Mouse (Mus musculus) kidney, adult 8-10 months (tissue): ENCODE measurements around the gene Pou5f1.

Experiments used
- DNase-seq, 2 experiments: peaks; one replicate each; pipeline ENCODE4 v3.0.0; 2022

Gene Pou5f1

GRCm38 (mm10) chr17:35513886-35514285, 8.1 kb downstream of the Pou5f1 start:
- peak; percentile 38 to 84 for DNase-seq

GRCm38 (mm10) chr17:35514756-35515155, 8.9 kb downstream of the Pou5f1 start:
- no peak for DNase-seq

GRCm38 (mm10) chr17:35515911-35516640, 10.3 kb downstream of the Pou5f1 start:
- DNase-seq: peak; percentile 24 to 29

DNA sequence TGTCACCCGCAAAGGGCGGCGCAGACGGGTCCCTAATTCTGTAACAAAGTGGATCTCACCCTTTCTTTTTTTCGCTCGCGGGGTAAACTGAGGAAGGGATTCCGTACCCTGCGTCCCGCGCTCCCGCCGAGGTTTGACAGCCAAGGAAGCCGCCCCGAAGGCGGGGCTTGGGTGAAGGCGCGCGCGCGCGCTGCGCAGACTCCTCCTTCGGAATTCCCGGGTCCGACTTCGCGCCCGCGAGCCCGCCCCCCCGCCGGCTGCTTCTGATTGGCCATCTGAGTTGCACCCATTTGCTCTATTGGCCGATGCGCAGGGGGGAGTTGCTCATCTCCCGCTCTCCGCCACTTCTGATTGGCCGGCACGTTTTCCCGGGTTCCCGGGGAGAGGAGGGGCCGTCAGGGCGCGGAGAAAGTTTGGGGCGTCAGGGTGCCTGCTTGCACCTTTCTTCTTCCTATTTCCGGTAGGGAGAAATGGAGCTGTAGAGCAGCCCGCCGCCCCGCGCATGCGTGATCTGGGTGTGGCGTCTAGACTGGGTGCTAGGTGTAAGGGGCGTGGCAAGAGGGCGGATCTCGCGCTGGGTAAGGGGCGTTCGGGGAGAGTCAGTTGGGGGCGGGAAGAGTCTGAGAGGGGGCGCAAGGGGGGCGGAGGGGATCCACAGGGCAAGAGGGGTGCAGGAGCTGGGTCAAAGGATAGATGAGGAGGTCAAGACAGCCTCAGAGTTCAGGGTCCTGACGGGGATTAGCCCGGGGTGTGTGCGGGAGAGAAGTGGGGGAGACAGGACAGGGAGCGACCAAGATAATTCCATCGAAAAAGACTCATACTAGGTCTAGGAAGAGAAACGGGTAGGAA, 11.1 kb downstream of the Pou5f1 start, which contains the start of the genes Tcf19 and Cchcr1:
Tcf19 (minus strand) TSS at position 173 of the 849 bp plus-strand sequence.
Cchcr1 (plus strand) TSS at position 449 of the 849 bp plus-strand sequence.
- DNase-seq: peak; percentile 97 to 98

GRCm38 (mm10) chr17:35517526-35517925, 11.7 kb downstream of the Pou5f1 start:
- no peak for DNase-seq

DNA sequence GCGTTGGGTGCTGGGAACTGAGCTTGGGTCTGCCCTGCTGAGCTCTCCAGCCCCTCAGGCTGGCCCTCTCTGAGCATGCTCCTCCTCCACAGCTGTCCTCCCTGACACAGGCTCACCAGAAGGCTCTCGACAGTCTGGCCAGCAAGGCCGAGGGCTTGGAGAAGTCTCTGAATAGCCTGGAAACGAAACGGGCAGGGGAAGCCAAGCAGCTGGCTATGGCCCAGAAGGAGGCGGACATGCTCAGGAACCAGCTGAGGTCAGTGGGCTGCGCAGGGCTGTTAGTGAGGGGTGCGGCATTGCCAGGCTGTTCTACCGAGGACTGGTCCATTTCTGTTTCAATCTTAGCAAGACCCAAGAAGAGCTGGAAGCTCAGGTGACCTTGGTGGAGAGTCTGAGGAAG, 18.5 kb downstream of the Pou5f1 start:
- no peak for DNase-seq

- no peak for DNase-seq
These were observed 20.8 kb downstream of the Pou5f1 start for GRCm38 (mm10) chr17:35526644-35527043.

- no peak for DNase-seq
These were observed 26.5 kb downstream of the Pou5f1 start for GRCm38 (mm10) chr17:35532360-35532759.

- DNase-seq: no peak
These were observed 27.1 kb downstream of the Pou5f1 start, which contains the start of gene Psors1c2 for GRCm38 (mm10) chr17:35532901-35533300. TSS of gene Psors1c2 (plus strand) at chr17:35533201.

- DNase-seq: peak; percentile 65 to 80
These were observed 28.5 kb downstream of the Pou5f1 start for GRCm38 (mm10) chr17:35534343-35534742.

GRCm38 (mm10) chr17:35537421-35537820, 31.6 kb downstream of the Pou5f1 start:
- DNase-seq: no peak

GRCm38 (mm10) chr17:35538476-35538875, 32.7 kb downstream of the Pou5f1 start:
- DNase-seq: no peak

GRCm38 (mm10) chr17:35539540-35539939, 33.7 kb downstream of the Pou5f1 start:
- DNase-seq: no peak

DNA sequence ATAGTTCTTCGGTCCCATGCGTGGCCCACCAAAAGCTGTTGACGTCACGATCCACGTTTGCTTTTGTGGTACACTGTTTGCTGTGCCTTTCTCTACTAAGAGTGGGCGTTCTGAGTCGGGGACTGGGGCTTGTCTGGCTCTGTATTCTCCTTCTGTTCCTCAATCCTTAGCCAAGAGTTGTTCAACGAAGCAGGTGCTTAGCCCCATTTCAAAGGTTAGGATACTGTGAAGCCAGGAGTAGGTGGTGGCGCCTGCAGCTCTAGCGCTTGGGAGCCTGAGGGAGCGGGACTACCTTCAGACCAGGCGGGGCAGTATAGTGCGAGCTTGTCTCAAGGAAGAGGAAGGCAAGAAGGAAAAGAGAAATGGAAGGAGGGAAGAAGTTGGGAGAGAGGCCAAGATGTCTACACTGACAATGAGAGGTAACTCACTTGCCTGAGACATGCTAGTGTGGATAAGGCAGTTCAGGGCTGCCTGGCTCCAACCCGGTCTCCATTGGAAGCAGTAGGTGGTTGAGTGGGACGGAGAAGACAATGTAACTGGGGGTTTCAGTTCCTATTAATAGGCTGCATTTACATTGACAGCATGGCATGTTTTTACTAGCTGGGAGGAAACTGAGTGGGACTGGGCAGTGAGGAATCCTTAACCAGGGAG, 37.1 kb downstream of the Pou5f1 start:
- no peak for DNase-seq

- DNase-seq: no peak
These were observed 37.6 kb downstream of the Pou5f1 start for GRCm38 (mm10) chr17:35543412-35543861.

- DNase-seq: no peak
These were observed 38.2 kb downstream of the Pou5f1 start for GRCm38 (mm10) chr17:35544001-35544400.

GRCm38 (mm10) chr17:35544680-35545079, 38.9 kb downstream of the Pou5f1 start:
- peak; percentile 35 to 69 for DNase-seq

DNA sequence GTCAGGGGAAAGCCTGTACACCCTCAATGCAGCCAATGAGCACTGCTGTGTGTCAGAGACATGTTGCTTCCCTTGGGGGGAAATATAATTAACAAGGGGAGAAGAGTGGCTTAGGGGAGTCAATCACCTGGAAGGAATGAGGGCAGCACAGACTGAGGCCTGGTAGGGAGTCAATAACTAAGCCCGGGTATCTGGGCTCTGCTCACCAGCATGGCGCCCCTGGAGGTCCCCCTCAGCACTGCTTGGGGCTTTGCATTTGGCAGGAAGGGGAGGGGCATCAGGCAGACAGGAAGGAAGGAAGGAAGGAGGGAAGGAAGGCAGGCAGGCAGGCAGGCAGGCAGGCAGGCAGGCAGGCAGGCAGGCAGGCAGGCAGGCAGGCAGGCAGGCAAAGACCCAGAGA, 41.6 kb downstream of the Pou5f1 start:
- DNase-seq: no peak

- DNase-seq: no peak
These were observed 42.8 kb downstream of the Pou5f1 start for GRCm38 (mm10) chr17:35548636-35549035.

DNA sequence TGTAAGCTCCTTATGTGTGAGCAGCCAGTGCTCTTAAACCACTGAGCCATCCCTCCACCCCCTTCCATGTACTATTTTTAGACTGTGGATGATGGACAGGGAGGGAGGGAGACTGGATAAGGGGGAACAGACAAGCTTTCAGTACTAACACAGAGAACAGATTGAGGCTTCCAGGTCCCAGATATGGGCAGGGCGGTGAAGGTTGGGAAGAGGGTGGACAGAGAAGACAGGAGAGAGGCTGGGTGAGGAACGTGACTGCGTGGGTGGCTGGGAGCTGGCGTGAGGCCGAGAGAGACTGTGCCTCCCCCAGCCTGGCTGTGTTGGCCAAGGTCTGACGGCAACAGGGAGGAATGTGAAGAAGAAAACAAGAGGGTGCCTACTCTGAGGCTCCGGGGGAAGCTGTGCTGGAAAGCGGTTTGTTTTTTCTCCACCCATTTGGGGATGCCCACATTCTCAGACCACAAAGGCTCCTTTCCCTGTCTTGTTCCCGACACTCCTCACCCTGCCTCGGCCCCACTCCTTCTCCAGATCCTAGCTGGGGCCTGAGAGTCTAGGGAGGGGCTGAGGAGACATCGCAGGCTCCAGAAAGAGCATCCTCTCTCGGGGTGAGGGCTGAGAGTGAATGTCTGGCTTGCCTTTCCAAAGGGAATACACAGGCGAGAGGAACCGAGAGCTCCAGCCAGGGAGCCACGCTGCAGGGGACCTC, 43.8 kb downstream of the Pou5f1 start:
- DNase-seq: peak; percentile 50 to 55

DNA sequence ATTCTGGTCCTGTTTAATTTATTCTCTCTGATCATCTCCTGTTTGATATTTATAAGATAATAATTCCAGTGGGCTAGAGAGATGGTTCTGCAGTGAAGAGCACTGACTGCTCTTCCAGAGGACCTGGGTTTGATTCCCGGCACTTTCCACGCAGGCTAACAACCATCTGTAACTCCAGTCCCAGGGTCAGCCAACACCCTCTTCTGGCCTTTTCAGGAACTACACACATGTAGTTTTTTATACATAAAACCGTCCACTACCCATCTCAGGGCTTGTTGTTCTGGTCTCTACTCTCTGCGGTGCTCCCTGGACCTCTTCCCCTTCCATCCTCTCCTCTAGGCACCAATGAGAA, 44.3 kb downstream of the Pou5f1 start:
- no peak for DNase-seq

- DNase-seq: no peak
These were observed 45.1 kb downstream of the Pou5f1 start for GRCm38 (mm10) chr17:35550871-35551270.
